Comparison of ENCODE assay signal across 25 mouse cellular contexts in the genomic region with DNA sequence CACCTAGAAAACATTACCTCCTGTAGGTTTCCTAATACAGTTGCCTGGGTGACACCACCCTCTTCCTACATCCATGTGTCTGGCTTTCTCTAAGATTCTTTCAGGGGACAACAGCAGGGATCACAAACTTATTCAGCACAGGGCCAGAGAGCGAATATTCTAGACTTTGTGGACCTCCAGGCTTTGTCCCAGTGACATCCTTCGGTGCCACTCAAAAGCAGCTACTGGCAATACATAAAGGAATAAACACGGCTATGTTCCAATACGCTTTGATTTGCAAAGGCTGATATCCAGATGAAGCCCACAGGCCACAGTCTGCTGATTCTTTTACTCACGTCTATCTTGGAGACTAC. TPM values are rescaled to one million over a fixed set of nuclear protein-coding genes. Genes with fewer than 3 reads are reported as not detected.
DNase-seq lines count a peak whose midpoint lies in the region; ATAC-seq and TF ChIP-seq lines count a peak whose summit lies in the region.
"Had no signal": no experiment of that assay in that cellular context is flagged by ENCODE, and none has a peak within 500 bp of the region (broad histone marks: within the 10 kb centered on the region; RNA-seq: fewer than 3 reads in every experiment).

No protein-coding gene starts in this region.

- intact Hi-C loops in heart, postnatal 25 days (cut with DNase I), result no loop called here
- intact Hi-C loops in left cerebral cortex, adult 2 months (cut with DNase I), result loop anchor here (2.0 to 5.0 kb wide), 2 partner anchors 56 to 145 kb away; no protein-coding TSS in a partner anchor

- TF ChIP-seq CTCF in left cerebral cortex, adult 2 months (IDR thresholded peaks at IDR 0.05), result no peak
- TF ChIP-seq CTCF in forebrain, postnatal 0 days (IDR thresholded peaks at IDR 0.05; ENCODE audit: low read depth), result no peak

- peak overlapping the region; percentile 78 for H3K27ac ChIP-seq in forebrain, embryonic 15.5 days (replicated peaks)
- H3K27ac ChIP-seq in forebrain, embryonic 11.5 days (ENCODE audit: low read depth, low read length), result no peak overlapping the region
- H3K27ac ChIP-seq in heart, embryonic 15.5 days, result peak overlapping the region; percentile 34; the same call in 1 of the 2 replicates
- peak overlapping the region; percentile 67 for H3K27ac ChIP-seq in left cerebral cortex, adult 2 months
- peak overlapping the region; percentile 42; the same call in 1 of the 2 replicates for H3K27ac ChIP-seq in forebrain, postnatal 0 days (ENCODE audit: low read depth, low read length)
- H3K27ac ChIP-seq: embryonic facial prominence, embryonic 13.5 days; gastrocnemius, adult 2 months; limb, embryonic 12.5 days; midbrain, embryonic 12.5 days; stomach, embryonic 15.5 days had no signal

- 44% methylated on average over 5 of the region's 5 CpGs for WGBS in forebrain, embryonic 15.5 days
- WGBS in forebrain, embryonic 11.5 days, result 64% methylated on average over 5 of the region's 5 CpGs
- 85% methylated on average over 5 of the region's 5 CpGs for WGBS in heart, embryonic 15.5 days
- WGBS in forebrain, postnatal 0 days, result 40% methylated on average over 5 of the region's 5 CpGs

- H3K4me2 ChIP-seq in forebrain, embryonic 15.5 days (replicated peaks), result no peak overlapping the region
- H3K4me2 ChIP-seq in forebrain, embryonic 11.5 days (ENCODE audit: low read depth, low read length, severe bottlenecking), result no peak overlapping the region
- H3K4me2 ChIP-seq in heart, embryonic 15.5 days, result no peak overlapping the region
- H3K4me2 ChIP-seq in forebrain, postnatal 0 days (ENCODE audit: low read depth), result no peak overlapping the region
- H3K4me2 ChIP-seq: embryonic facial prominence, embryonic 13.5 days; limb, embryonic 12.5 days; liver, embryonic 11.5 days; midbrain, embryonic 12.5 days; stomach, embryonic 15.5 days had no signal

- no peak for ATAC-seq in forebrain, embryonic 15.5 days (replicated peaks)
- no peak for ATAC-seq in forebrain, embryonic 11.5 days (replicated peaks; ENCODE audit: low FRiP score)
- ATAC-seq in heart, embryonic 15.5 days (replicated peaks; ENCODE audit: insufficient number of reproducible peaks, insufficient read depth, low FRiP score, low read depth), result 0 out of 2 replicates have a peak, but pooled peaks have one; percentile 27
- peak; percentile 6; the same call in 1 of the 2 replicates for ATAC-seq in forebrain, postnatal 0 days
- ATAC-seq: CD4-positive, CD25-positive, alpha-beta regulatory T cell, adult 4 months; liver, postnatal 0 days; lung, postnatal 0 days had no signal

- no peak overlapping the region for H3K9ac ChIP-seq in forebrain, embryonic 15.5 days (replicated peaks)
- no peak overlapping the region for H3K9ac ChIP-seq in forebrain, embryonic 11.5 days (ENCODE audit: low read length)
- no peak overlapping the region for H3K9ac ChIP-seq in heart, embryonic 15.5 days
- no peak overlapping the region for H3K9ac ChIP-seq in forebrain, postnatal 0 days
- H3K9ac ChIP-seq: embryonic facial prominence, embryonic 13.5 days; limb, embryonic 12.5 days; liver, postnatal 0 days; midbrain, embryonic 12.5 days; stomach, embryonic 15.5 days had no signal

- no peak overlapping the region for H3K4me3 ChIP-seq in forebrain, embryonic 15.5 days
- H3K4me3 ChIP-seq in forebrain, embryonic 11.5 days (ENCODE audit: low read depth, low read length), result no peak overlapping the region
- H3K4me3 ChIP-seq in heart, embryonic 15.5 days, result no peak overlapping the region
- H3K4me3 ChIP-seq in left cerebral cortex, adult 2 months, result no peak overlapping the region
- no peak overlapping the region for H3K4me3 ChIP-seq in forebrain, postnatal 0 days (ENCODE audit: low read depth, low read length)
- H3K4me3 ChIP-seq: embryonic facial prominence, embryonic 13.5 days; erythroblast, embryonic 14.5 days; gastrocnemius, adult 2 months; limb, embryonic 12.5 days; midbrain, embryonic 12.5 days; stomach, embryonic 15.5 days had no signal

- H3K9me3 ChIP-seq in forebrain, embryonic 15.5 days, result no peaks in the 10 kb centered on the region
- no peaks in the 10 kb centered on the region for H3K9me3 ChIP-seq in forebrain, embryonic 11.5 days (ENCODE audit: control insufficient read depth, low read length)
- H3K9me3 ChIP-seq in heart, embryonic 15.5 days (replicated peaks), result no peaks in the 10 kb centered on the region
- H3K9me3 ChIP-seq in forebrain, postnatal 0 days (ENCODE audit: low read length), result no peaks in the 10 kb centered on the region
- H3K9me3 ChIP-seq: embryonic facial prominence, embryonic 13.5 days; limb, embryonic 12.5 days; midbrain, embryonic 12.5 days; stomach, embryonic 15.5 days had no signal

- H3K4me1 ChIP-seq in forebrain, embryonic 15.5 days, result peaks cover 33% of the 10 kb centered on the region
- H3K4me1 ChIP-seq in forebrain, embryonic 11.5 days (replicated peaks; ENCODE audit: control insufficient read depth, insufficient read depth, low read length), result no peaks in the 10 kb centered on the region
- H3K4me1 ChIP-seq in heart, embryonic 15.5 days (replicated peaks), result peaks cover 28% of the 10 kb centered on the region
- H3K4me1 ChIP-seq in forebrain, postnatal 0 days (ENCODE audit: insufficient read depth), result peaks cover 18% of the 10 kb centered on the region
- H3K4me1 ChIP-seq: embryonic facial prominence, embryonic 13.5 days; limb, embryonic 12.5 days; stomach, embryonic 15.5 days had no signal

- no peaks in the 10 kb centered on the region for H3K27me3 ChIP-seq in forebrain, embryonic 15.5 days
- no peaks in the 10 kb centered on the region for H3K27me3 ChIP-seq in forebrain, embryonic 11.5 days (ENCODE audit: control insufficient read depth, insufficient read depth, low read length)
- H3K27me3 ChIP-seq in heart, embryonic 15.5 days, result no peaks in the 10 kb centered on the region
- H3K27me3 ChIP-seq in forebrain, postnatal 0 days (ENCODE audit: insufficient read depth, low read length), result no peaks in the 10 kb centered on the region
- H3K27me3 ChIP-seq: embryonic facial prominence, embryonic 13.5 days; limb, embryonic 12.5 days; midbrain, embryonic 12.5 days; stomach, embryonic 15.5 days had no signal

- DNase-seq in forebrain, embryonic 11.5 days (ENCODE audit: low spot score), result no peak
- DNase-seq in heart, postnatal 25 days (ENCODE audit: low spot score), result no peak
- DNase-seq in left cerebral cortex, adult 2 months (ENCODE audit: extremely low spot score in 1 of 2, low spot score in 2 of 2), result no peak
- DNase-seq in left cerebral cortex, adult 11 months (ENCODE audit: low spot score), result no peak
- peak; percentile 19 for DNase-seq in forebrain, postnatal 0 days
- no peak for DNase-seq in thymus, adult 18-20 months
- DNase-seq: adrenal gland, postnatal 14 days; cerebellum, adult 2 months; cerebellum, postnatal 25 days; embryo, embryonic 11 days; gastrocnemius, adult 2 months; kidney, adult 8-10 months; kidney, postnatal 10 days; liver, postnatal 0 days; thymus, postnatal 36 days had no signal

- no peaks in the 10 kb centered on the region for H3K36me3 ChIP-seq in forebrain, embryonic 15.5 days
- H3K36me3 ChIP-seq in forebrain, embryonic 11.5 days (ENCODE audit: control insufficient read depth, insufficient read depth, low read length), result no peaks in the 10 kb centered on the region
- no peaks in the 10 kb centered on the region for H3K36me3 ChIP-seq in heart, embryonic 15.5 days
- no peaks in the 10 kb centered on the region for H3K36me3 ChIP-seq in forebrain, postnatal 0 days (ENCODE audit: insufficient read depth)
- H3K36me3 ChIP-seq: embryonic facial prominence, embryonic 13.5 days; limb, embryonic 12.5 days; midbrain, embryonic 12.5 days; stomach, embryonic 15.5 days had no signal

RNA-seq across cellular contexts. Expression of gene Dgki, which starts 57.2 kb away (rescaled TPM):
- 7.2 and 9.9 TPM in 2 replicates for polyA plus RNA-seq in forebrain, embryonic 15.5 days (2015; fragmentation: Nextera tagmentation; extraction: Ambion mirVana)
- polyA plus RNA-seq in forebrain, embryonic 11.5 days (2014; fragmentation: Nextera tagmentation; extraction: Ambion mirVana), result 2.8 TPM in 2 replicates
- polyA plus RNA-seq in heart, embryonic 15.5 days (2015; fragmentation: Nextera tagmentation; extraction: Ambion mirVana), result 0.48 and 0.51 TPM in 2 replicates
- total RNA-seq in heart, postnatal 25 days (2021), result under 1 TPM; 0.20 to 0.29 TPM
- 10 to 100 TPM; 90.5 to 91.1 TPM for total RNA-seq in left cerebral cortex, adult 2 months (2021)
- total RNA-seq in forebrain, postnatal 0 days (2014; rRNA removed), result 30.2 and 34.0 TPM in 2 replicates
- 3.3 and 5.5 TPM in 2 replicates for polyA plus RNA-seq in forebrain, postnatal 0 days (2015; fragmentation: Nextera tagmentation; extraction: Ambion mirVana)
- polyA plus RNA-seq: erythroblast, embryonic 14.5 days had no signal

Comparison
In these comparisons a context has a peak if more than half of its experiments do, and no peak if none do; other contexts are left out.
1. ATAC-seq: peak in heart, embryonic 15.5 days (single experiment) and forebrain, postnatal 0 days (single experiment); none in forebrain, embryonic 15.5 days (single experiment) and forebrain, embryonic 11.5 days (single experiment).